Mouse (Mus musculus): ENCODE data around the gene Dohh. TPM values are rescaled to one million over a fixed set of nuclear protein-coding genes. Genes with fewer than 3 reads are reported as not detected.
A peak's percentile ranks its signal among the peaks of the same experiment; 100 is the strongest.

The Dohh gene
- total RNA-seq, 2 experiments from 2014 or later: 38.1 to 39.8 TPM

DNA sequence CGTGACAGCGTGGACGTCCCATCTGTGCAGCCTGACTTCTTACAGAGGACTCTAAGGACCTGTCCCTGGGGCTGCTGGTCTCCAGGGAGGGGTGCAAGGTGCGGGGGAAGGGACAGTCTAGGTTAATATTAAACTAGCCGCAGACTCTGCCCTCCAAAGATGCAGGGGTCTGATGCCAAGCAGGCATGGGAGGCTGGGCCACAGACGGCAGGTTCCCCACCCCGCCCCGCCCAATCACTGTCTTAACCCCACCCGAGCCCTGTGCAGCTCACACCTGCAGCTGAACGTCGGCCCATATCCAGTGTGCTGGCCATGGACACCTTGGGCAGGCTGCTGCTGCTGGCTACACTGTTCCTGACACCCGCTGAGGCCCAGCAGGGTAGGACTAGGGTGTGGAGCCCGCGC lies 8.6 kb downstream of the Dohh start, which contains the start of gene Smim24:
Smim24 (plus strand) TSS at position 271 of the 405 bp plus-strand sequence.
- no peak for TF ChIP-seq CTCF (IDR thresholded peaks at IDR 0.05)

GRCm38 (mm10) chr10:81393456-81394063 lies 9.3 kb downstream of the Dohh start:
- Histone ChIP-seq H3K4me3 (peak overlapping the region; percentile 61), H3K27ac (peak overlapping the region; percentile 66)
- DNase-seq: no peak
- TF ChIP-seq CTCF (IDR thresholded peaks at IDR 0.05): no peak
- intact Hi-C loops (cut with DNase I): loop anchor here (2.0 kb wide), 1 partner anchor 45 kb away; no protein-coding TSS in a partner anchor

More for the DNA sequence above, 8.6 kb downstream of the Dohh start, which contains the start of gene Smim24:
- H3K27ac ChIP-seq: peak within 1 kb of the TSS; percentile 66
- intact Hi-C loops (cut with DNase I): no loop called here
- H3K4me3 ChIP-seq: peak within 1 kb of the TSS; percentile 61
- DNase-seq: no peak

DNA sequence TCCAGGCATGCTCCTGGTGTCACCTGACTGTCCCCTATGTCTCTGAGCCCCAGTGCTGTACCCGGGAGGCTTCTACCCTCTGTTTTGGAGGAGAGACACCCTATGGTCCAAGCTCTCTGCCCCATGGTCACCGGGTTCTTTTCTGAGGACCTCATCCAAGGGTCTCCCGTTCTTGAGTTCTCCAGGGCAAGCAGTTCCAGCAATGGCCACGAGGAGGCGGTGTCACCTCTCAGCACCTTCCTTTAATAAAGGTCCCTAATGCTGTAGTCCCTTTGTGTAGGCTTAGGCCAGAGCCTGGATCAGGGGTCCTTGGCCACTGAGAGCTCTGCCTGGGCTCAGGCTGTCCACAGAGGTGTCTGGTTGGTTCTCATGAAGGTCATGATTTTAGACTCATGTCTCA lies 10.9 kb downstream of the Dohh start:
- no peak overlapping the region for H3K4me3 ChIP-seq
- TF ChIP-seq CTCF (IDR thresholded peaks at IDR 0.05): peak; percentile 97
- 0 out of 2 replicates have a peak overlapping the region, but pooled peaks have one; percentile 16 for H3K27ac ChIP-seq
- intact Hi-C loops (cut with DNase I): loop anchor here (2.0 kb wide), 1 partner anchor 44 kb away; no protein-coding TSS in a partner anchor
- DNase-seq: peak; percentile 70

- no peak for DNase-seq
- no peak for TF ChIP-seq CTCF (IDR thresholded peaks at IDR 0.05)
- Histone ChIP-seq H3K4me3 (no peak overlapping the region), H3K27ac (no peak overlapping the region)
- intact Hi-C loops (cut with DNase I): loop anchor here (2.0 kb wide), 1 partner anchor 43 kb away; no protein-coding TSS in a partner anchor
These were observed 11.6 kb downstream of the Dohh start for GRCm38 (mm10) chr10:81395865-81396264.

GRCm38 (mm10) chr10:81396749-81397148 lies 12.5 kb downstream of the Dohh start:
- intact Hi-C loops (cut with DNase I): no loop called here
- no peak for TF ChIP-seq CTCF (IDR thresholded peaks at IDR 0.05)

DNA sequence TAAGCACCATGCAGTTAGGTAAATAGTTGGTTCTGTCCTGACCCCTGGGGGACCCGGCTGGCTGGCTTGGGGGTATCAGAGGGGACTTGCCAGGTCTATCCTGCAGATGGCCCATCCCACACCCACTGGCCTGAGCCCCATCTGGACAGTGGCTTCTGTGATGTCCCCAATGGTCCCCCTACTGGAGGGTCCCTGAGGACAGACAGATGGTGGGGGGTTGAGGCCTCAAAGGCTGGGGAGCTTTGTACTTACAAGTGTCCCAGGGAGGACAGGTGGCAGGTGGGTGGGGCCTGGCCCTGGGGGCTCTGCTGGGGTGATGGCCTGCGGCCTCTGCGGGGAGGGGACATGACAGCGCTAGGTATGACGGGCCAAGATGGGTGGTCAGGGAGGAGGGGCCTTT lies 15.1 kb downstream of the Dohh start:
- no peak for DNase-seq
- Histone ChIP-seq H3K27ac (no peak overlapping the region), H3K4me3 (no peak overlapping the region)
- intact Hi-C loops (cut with DNase I): no loop called here
- no peak for TF ChIP-seq CTCF (IDR thresholded peaks at IDR 0.05)

More at GRCm38 (mm10) chr10:81396749-81397148, 12.5 kb downstream of the Dohh start:
- Histone ChIP-seq H3K4me3 (no peak overlapping the region), H3K27ac (no peak overlapping the region)
- no peak for DNase-seq

DNA sequence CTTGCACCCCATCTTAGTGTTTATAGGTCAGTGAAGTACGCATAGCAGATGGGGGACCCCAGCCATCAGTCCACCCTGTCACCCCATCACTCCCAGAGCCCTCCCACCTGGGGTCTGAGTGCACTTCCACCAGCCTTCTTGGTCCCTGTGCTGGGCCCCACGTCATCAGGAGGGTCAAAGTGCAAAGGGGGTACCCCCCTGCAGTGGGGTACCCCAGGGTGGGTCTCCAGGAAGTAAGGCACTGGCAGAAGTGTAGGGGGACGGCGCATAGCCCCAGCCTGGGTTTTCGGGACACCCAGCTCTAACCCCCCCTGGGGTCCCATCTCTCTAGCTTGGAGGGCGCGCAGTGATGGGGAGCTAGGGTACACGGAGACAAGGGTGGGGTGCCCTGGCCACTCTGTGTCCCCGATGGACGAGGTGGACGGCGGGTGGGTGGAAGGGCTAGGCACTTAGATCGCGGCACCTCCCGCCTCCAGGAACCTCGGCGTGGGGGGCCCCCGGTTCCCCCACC lies 15.6 kb downstream of the Dohh start:
- no peak for DNase-seq
- no peak overlapping the region for H3K4me3 ChIP-seq
- TF ChIP-seq CTCF (IDR thresholded peaks at IDR 0.05): no peak
- H3K27ac ChIP-seq: no peak overlapping the region
- intact Hi-C loops (cut with DNase I): no loop called here

GRCm38 (mm10) chr10:81400371-81401204 lies 16.4 kb downstream of the Dohh start:
- TF ChIP-seq CTCF (IDR thresholded peaks at IDR 0.05): no peak
- no peak for DNase-seq
- Histone ChIP-seq H3K4me3 (no peak overlapping the region), H3K27ac (peak overlapping the region; percentile 97)
- intact Hi-C loops (cut with DNase I): no loop called here

DNA sequence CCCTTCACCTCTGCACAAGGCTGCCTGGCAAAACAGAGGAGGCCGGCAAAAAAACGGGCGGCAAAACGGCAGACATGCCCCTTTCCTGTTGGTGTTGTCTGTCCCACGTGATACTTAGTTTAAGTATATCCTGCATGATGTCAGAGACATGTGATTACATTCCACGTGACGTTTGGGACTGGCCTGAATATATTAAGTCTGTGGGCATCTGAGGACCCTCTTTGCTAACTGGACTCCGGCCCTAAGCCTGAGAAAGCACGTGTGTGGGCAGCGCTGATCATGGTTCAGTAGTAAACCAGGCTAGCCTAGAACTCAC lies 16.9 kb downstream of the Dohh start:
- TF ChIP-seq CTCF (IDR thresholded peaks at IDR 0.05): no peak
- no peak for DNase-seq
- Histone ChIP-seq H3K4me3 (peak overlapping the region; percentile 34), H3K27ac (peak overlapping the region; percentile 97)
- intact Hi-C loops (cut with DNase I): no loop called here

DNA sequence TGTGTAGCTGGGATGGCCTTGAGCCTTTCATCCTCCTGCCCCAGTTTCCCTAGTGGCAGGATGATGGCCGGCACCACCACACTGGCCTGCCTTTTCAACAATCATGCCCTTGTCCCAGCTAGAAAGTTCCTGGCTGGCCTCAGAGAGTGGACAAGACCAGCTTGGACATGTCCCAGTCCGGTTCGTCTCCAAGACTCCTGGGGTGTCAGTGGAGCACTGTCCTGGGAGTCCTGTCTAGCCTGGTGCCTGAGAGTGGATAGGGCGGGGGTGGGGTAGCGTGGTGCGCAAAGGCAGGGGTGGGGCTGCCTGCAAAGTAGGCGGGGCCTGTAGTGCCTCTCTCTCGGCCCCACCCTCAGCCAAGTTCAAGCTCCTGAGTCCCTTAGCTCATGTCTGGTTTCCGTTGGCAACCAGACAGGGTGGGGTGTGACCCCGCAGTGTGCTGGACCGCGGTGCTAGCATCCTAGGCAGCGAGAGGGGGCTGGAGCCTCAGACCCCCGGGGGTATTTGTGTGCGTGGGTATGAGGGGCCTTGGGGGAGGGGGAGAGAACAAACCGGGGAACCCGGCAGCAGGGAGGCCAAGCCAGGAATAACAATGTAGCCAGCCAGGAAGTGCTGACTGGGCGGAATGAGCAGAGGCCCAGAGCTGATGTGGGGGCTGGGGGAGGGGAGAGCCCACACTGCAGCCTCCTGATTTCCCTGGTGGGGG lies 17.4 kb downstream of the Dohh start:
- intact Hi-C loops (cut with DNase I): no loop called here
- peak overlapping the region; percentile 34 for H3K4me3 ChIP-seq
- TF ChIP-seq CTCF (IDR thresholded peaks at IDR 0.05): no peak

DNA sequence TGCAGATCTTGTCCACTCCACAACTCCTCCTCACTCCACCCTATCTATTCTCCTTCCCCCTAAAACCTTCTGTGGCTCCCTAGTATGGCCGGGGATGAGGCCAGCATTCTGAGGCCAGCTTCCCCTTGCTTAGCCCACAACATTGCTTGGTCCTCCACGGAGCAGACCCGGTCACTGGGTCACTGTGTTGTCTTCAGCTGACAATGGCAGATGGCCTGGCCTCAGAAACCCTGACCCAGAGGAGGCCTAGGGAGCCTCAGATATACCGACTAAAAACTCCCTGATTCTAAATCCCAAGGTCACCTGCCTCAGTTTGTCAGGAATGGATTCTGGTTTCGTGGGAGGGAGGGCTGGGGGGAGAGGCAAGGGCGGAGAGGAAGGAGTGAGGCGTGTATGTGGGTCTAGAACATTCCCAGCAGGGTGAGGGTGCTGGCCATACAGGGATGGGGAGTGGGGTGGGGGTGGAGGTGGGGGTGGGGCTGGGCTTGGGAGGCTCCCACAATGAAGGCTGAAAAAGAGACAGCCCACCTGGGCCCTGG lies 18.1 kb downstream of the Dohh start:
- intact Hi-C loops (cut with DNase I): no loop called here
- no peak for TF ChIP-seq CTCF (IDR thresholded peaks at IDR 0.05)
- Histone ChIP-seq H3K4me3 (peak overlapping the region; percentile 34), H3K27ac (peak overlapping the region; percentile 97)
- DNase-seq: no peak

More for the DNA sequence above, 17.4 kb downstream of the Dohh start:
- peak; percentile 88 for DNase-seq
- H3K27ac ChIP-seq: peak overlapping the region; percentile 97

DNA sequence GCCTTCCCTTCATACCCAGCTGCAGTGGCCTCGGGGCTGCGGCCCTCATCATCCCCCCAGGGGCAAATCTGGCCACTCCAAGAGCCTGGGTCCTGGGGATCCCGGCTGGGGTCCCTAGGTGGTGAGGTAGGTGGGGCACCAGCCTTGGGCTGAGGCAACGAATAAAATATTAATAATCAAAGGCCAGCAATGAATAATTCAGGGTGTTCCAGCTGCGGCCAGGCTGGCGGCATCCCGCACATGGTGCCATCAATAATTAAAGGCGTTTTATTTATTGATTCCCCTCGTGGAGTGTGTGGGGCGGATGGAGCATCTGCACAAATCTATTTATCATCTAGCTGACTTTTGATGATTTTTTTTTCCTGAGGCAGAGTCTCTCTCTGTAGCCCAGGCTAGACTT lies 19.3 kb downstream of the Dohh start:
- TF ChIP-seq CTCF (IDR thresholded peaks at IDR 0.05): no peak
- peak overlapping the region; percentile 97 for H3K27ac ChIP-seq
- intact Hi-C loops (cut with DNase I): no loop called here
- no peak for DNase-seq
- no peak overlapping the region for H3K4me3 ChIP-seq

Measured in gastrocnemius, adult 2 months (tissue).